26 mouse cellular contexts compared by ENCODE assay signal in genomic region chr8:34488746-34489400, GRCm38 (mm10).
"Had no signal": no experiment of that assay in that cellular context is flagged by ENCODE, and none has a peak within 500 bp of the region (broad histone marks: within the 10 kb centered on the region; RNA-seq: fewer than 3 reads in every experiment).

No protein-coding gene starts in this region.

- H3K9me3 ChIP-seq: heart, embryonic 12.5 days; hindbrain, embryonic 10.5 days; hindbrain, embryonic 12.5 days; kidney, embryonic 15.5 days; limb, embryonic 13.5 days; limb, embryonic 15.5 days; liver, embryonic 13.5 days; liver, embryonic 15.5 days had no signal

- ATAC-seq: hindbrain, embryonic 16.5 days; intestine, embryonic 16.5 days had no signal

- H3K4me3 ChIP-seq: gastrocnemius, adult 2 months; heart, adult 2 months; heart, embryonic 12.5 days; hindbrain, embryonic 10.5 days; hindbrain, embryonic 12.5 days; kidney, embryonic 15.5 days; limb, embryonic 13.5 days; limb, embryonic 15.5 days; liver, embryonic 13.5 days; liver, embryonic 15.5 days had no signal

- H3K27me3 ChIP-seq: heart, embryonic 12.5 days; hindbrain, embryonic 12.5 days; kidney, embryonic 15.5 days; limb, embryonic 13.5 days; limb, embryonic 15.5 days; liver, embryonic 13.5 days; liver, embryonic 15.5 days had no signal

- H3K36me3 ChIP-seq: heart, embryonic 12.5 days; hindbrain, embryonic 10.5 days; hindbrain, embryonic 12.5 days; kidney, embryonic 15.5 days; limb, embryonic 13.5 days; limb, embryonic 15.5 days; liver, embryonic 13.5 days; liver, embryonic 15.5 days had no signal

- H3K27ac ChIP-seq: gastrocnemius, adult 2 months; heart, adult 2 months; hindbrain, embryonic 12.5 days; hindbrain, embryonic 14.5 days; kidney, embryonic 15.5 days; kidney, postnatal 0 days; limb, embryonic 13.5 days; limb, embryonic 15.5 days; liver, embryonic 13.5 days; liver, embryonic 15.5 days had no signal

- DNase-seq: gastrocnemius, adult 2 months; gastrocnemius, postnatal 25 days; heart, adult 2 months; heart, postnatal 14 days; heart, postnatal 4 days; kidney, adult 11 months; kidney, adult 2 months; kidney, adult 9 months; kidney, postnatal 14 days; kidney, postnatal 36 days; layer of hippocampus, adult 9-11 months; layer of hippocampus, postnatal 36 days; left cerebral cortex, postnatal 4 days; liver, embryonic 13.5 days had no signal

- H3K9ac ChIP-seq: heart, embryonic 12.5 days; hindbrain, embryonic 12.5 days; hindbrain, embryonic 14.5 days; kidney, embryonic 15.5 days; limb, embryonic 13.5 days; limb, embryonic 15.5 days; liver, embryonic 13.5 days; liver, embryonic 15.5 days had no signal

- H3K4me1 ChIP-seq: heart, embryonic 12.5 days; kidney, embryonic 15.5 days; limb, embryonic 13.5 days; limb, embryonic 15.5 days; liver, embryonic 13.5 days; liver, embryonic 15.5 days had no signal

- H3K4me2 ChIP-seq: heart, embryonic 12.5 days; hindbrain, embryonic 12.5 days; hindbrain, embryonic 14.5 days; kidney, embryonic 15.5 days; limb, embryonic 13.5 days; limb, embryonic 15.5 days; liver, embryonic 11.5 days; liver, embryonic 13.5 days; liver, embryonic 15.5 days had no signal
